In the genomic region with DNA sequence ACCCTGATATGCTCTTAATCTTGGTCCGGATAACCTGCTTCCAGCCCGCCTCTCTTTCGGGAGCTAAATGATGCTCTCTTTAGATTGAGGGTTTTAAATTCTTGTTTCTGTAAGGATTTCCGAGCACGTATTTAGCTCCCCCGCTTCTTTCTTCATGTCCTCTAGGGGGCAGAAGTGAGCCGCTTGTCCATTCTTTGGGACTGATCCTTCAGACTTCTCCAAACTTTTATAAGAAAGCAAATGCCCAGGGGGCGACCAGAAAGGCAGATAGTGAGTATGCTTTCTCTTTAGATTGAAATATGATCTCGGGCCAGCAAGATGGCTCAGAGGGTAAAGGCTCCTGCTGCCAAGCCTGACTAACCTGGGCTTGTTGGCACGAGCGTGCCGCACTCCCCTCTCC, we compare ENCODE assay signal across 8 mouse cellular contexts. TPM values are rescaled to one million over a fixed set of nuclear protein-coding genes. Genes with fewer than 3 reads are reported as not detected.
DNase-seq lines count a peak whose midpoint lies in the region; ATAC-seq and TF ChIP-seq lines count a peak whose summit lies in the region.

No protein-coding gene starts in this region.

- peaks cover 3% of the 10 kb centered on the region; the same call in 1 of the 2 replicates for H3K4me1 ChIP-seq in thymus, adult 2 months (replicated peaks; ENCODE audit: control insufficient read depth, insufficient read depth, low read length)
- no peaks in the 10 kb centered on the region; the same call in 1 of the 2 replicates for H3K4me1 ChIP-seq in bone marrow, adult 2 months (ENCODE audit: control insufficient read depth, insufficient read depth, low read length)
- no peaks in the 10 kb centered on the region; the same call in 1 of the 2 replicates for H3K4me1 ChIP-seq in forebrain, embryonic 11.5 days (replicated peaks; ENCODE audit: control insufficient read depth, insufficient read depth, low read length)
- H3K4me1 ChIP-seq in hindbrain, postnatal 0 days (ENCODE audit: insufficient read depth, low read length) = no peaks in the 10 kb centered on the region
- H3K4me1 ChIP-seq in limb, embryonic 11.5 days (ENCODE audit: control insufficient read depth, insufficient read depth, low read length) = no peaks in the 10 kb centered on the region

- H3K27me3 ChIP-seq in thymus, adult 2 months (ENCODE audit: control insufficient read depth, insufficient read depth, low read length) = no peaks in the 10 kb centered on the region
- H3K27me3 ChIP-seq in forebrain, embryonic 11.5 days (ENCODE audit: control insufficient read depth, insufficient read depth, low read length) = no peaks in the 10 kb centered on the region
- no peaks in the 10 kb centered on the region for H3K27me3 ChIP-seq in hindbrain, postnatal 0 days (ENCODE audit: insufficient read depth, low read length)
- H3K27me3 ChIP-seq in limb, embryonic 11.5 days (ENCODE audit: control insufficient read depth, insufficient read depth, low read length) = no peaks in the 10 kb centered on the region

- no peak for TF ChIP-seq POLR2A in thymus, adult 2 months (IDR thresholded peaks at IDR 0.05; ENCODE audit: control insufficient read depth, extremely low read depth, insufficient read depth, low read length, poor library complexity)
- TF ChIP-seq POLR2A in bone marrow, adult 2 months (IDR thresholded peaks at IDR 0.05; ENCODE audit: borderline replicate concordance, control insufficient read depth, low read depth, low read length) = no peak

- H3K4me3 ChIP-seq in thymus, adult 2 months (ENCODE audit: control insufficient read depth, insufficient read depth, low read length) = no peak overlapping the region
- no peak overlapping the region for H3K4me3 ChIP-seq in bone marrow, adult 2 months (replicated peaks; ENCODE audit: control insufficient read depth, low read depth, low read length)
- H3K4me3 ChIP-seq in forebrain, embryonic 11.5 days (ENCODE audit: low read depth, low read length) = no peak overlapping the region
- H3K4me3 ChIP-seq in hindbrain, postnatal 0 days (ENCODE audit: low read length) = no peak overlapping the region
- H3K4me3 ChIP-seq in limb, embryonic 11.5 days (ENCODE audit: low read depth, low read length) = no peak overlapping the region

- no peak for ATAC-seq in forebrain, embryonic 11.5 days (replicated peaks; ENCODE audit: low FRiP score)
- no peak for ATAC-seq in hindbrain, postnatal 0 days
- no peak for ATAC-seq in limb, embryonic 11.5 days (ENCODE audit: insufficient number of reproducible peaks, low FRiP score, low TSS enrichment, low read depth)
- ATAC-seq in activated CD4-positive, CD25-positive, alpha-beta regulatory T cell, adult 4 months = no peak

- H3K9me3 ChIP-seq in forebrain, embryonic 11.5 days (ENCODE audit: control insufficient read depth, low read length) = no peaks in the 10 kb centered on the region
- H3K9me3 ChIP-seq in hindbrain, postnatal 0 days (ENCODE audit: low read length) = no peaks in the 10 kb centered on the region
- no peaks in the 10 kb centered on the region for H3K9me3 ChIP-seq in limb, embryonic 11.5 days (ENCODE audit: control insufficient read depth, low read length)

- H3K9ac ChIP-seq in forebrain, embryonic 11.5 days (ENCODE audit: low read length) = no peak overlapping the region
- no peak overlapping the region for H3K9ac ChIP-seq in hindbrain, postnatal 0 days (replicated peaks; ENCODE audit: low read length)
- peak overlapping the region; percentile 45; the same call in 1 of the 2 replicates for H3K9ac ChIP-seq in limb, embryonic 11.5 days (ENCODE audit: low read length)

- 31% methylated on average over 12 of the region's 12 CpGs for WGBS in thymus, adult 2 months
- WGBS in bone marrow, adult 2 months = 25% methylated on average over 12 of the region's 12 CpGs
- 27% methylated on average over 12 of the region's 12 CpGs for WGBS in forebrain, embryonic 11.5 days
- 29% methylated on average over 12 of the region's 12 CpGs for WGBS in hindbrain, postnatal 0 days
- 27% methylated on average over 12 of the region's 12 CpGs for WGBS in limb, embryonic 11.5 days

- TF ChIP-seq CTCF in thymus, adult 2 months (IDR thresholded peaks at IDR 0.05; ENCODE audit: borderline replicate concordance, control insufficient read depth, extremely low read depth, insufficient read depth, low read length, poor library complexity) = no peak
- TF ChIP-seq CTCF in bone marrow, adult 2 months (IDR thresholded peaks at IDR 0.05; ENCODE audit: control insufficient read depth, insufficient read depth, low read length) = peak; percentile 36
- TF ChIP-seq CTCF in hindbrain, postnatal 0 days (IDR thresholded peaks at IDR 0.05; ENCODE audit: low read depth) = peak; percentile 75

- H3K27ac ChIP-seq in thymus, adult 2 months (ENCODE audit: control insufficient read depth, insufficient read depth, low read length) = no peak overlapping the region
- no peak overlapping the region for H3K27ac ChIP-seq in bone marrow, adult 2 months (ENCODE audit: control insufficient read depth, insufficient read depth, low read depth, low read length, poor library complexity)
- no peak overlapping the region for H3K27ac ChIP-seq in forebrain, embryonic 11.5 days (ENCODE audit: low read depth, low read length)
- no peak overlapping the region for H3K27ac ChIP-seq in hindbrain, postnatal 0 days
- no peak overlapping the region for H3K27ac ChIP-seq in limb, embryonic 11.5 days (replicated peaks; ENCODE audit: low read depth, low read length)

- H3K36me3 ChIP-seq in thymus, adult 2 months (ENCODE audit: control insufficient read depth, insufficient read depth, low read length) = no peaks in the 10 kb centered on the region
- H3K36me3 ChIP-seq in forebrain, embryonic 11.5 days (ENCODE audit: control insufficient read depth, insufficient read depth, low read length) = no peaks in the 10 kb centered on the region
- H3K36me3 ChIP-seq in hindbrain, postnatal 0 days (ENCODE audit: insufficient read depth, low read length) = no peaks in the 10 kb centered on the region
- H3K36me3 ChIP-seq in limb, embryonic 11.5 days (ENCODE audit: control insufficient read depth, insufficient read depth, low read length) = no peaks in the 10 kb centered on the region

- peak; percentile 34 for DNase-seq in thymus, adult 2 months
- no peak for DNase-seq in thymus, adult 18-20 months
- DNase-seq in forebrain, embryonic 11.5 days (ENCODE audit: low spot score) = peak; percentile 75
- peak; percentile 79 for DNase-seq in hindbrain, postnatal 0 days (ENCODE audit: low spot score)
- DNase-seq in limb, embryonic 11.5 days (ENCODE audit: low spot score) = peak; percentile 83
- DNase-seq in retina, adult 2 months (ENCODE audit: low read depth, low spot score) = peak; percentile 59

- H3K4me2 ChIP-seq in forebrain, embryonic 11.5 days (ENCODE audit: low read depth, low read length, severe bottlenecking) = no peak overlapping the region
- no peak overlapping the region for H3K4me2 ChIP-seq in hindbrain, postnatal 0 days (ENCODE audit: low read depth, low read length)
- H3K4me2 ChIP-seq in limb, embryonic 11.5 days (ENCODE audit: low read depth, severe bottlenecking) = no peak overlapping the region

RNA-seq across cellular contexts. Expression of a gene that starts 34.4 kb away (rescaled TPM):
- polyA plus RNA-seq in thymus, adult 2 months (2012; rRNA removed) = 12.0 and 13.6 TPM in 2 replicates
- 9.6 and 24.0 TPM in 2 replicates for polyA plus RNA-seq in bone marrow, adult 2 months (2011; ENCODE audit: insufficient read depth, insufficient read length, low replicate concordance, missing spikeins)
- polyA plus RNA-seq in forebrain, embryonic 11.5 days (2014; fragmentation: Nextera tagmentation; extraction: Ambion mirVana) = 1.0 and 1.3 TPM in 2 replicates
- 5.4 and 6.8 TPM in 2 replicates for total RNA-seq in hindbrain, postnatal 0 days (2014; rRNA removed)
- polyA plus RNA-seq in hindbrain, postnatal 0 days (2015; fragmentation: Nextera tagmentation; extraction: Ambion mirVana) = 1.3 and 1.8 TPM in 2 replicates
- 4.3 and 4.4 TPM in 2 replicates for polyA plus RNA-seq in limb, embryonic 11.5 days (2014; fragmentation: Nextera tagmentation; extraction: Ambion mirVana)
- polyA plus RNA-seq in activated CD4-positive, CD25-positive, alpha-beta regulatory T cell, adult 4 months (2017; shearing (Covaris generic)) = 1 to 10 TPM; 2.5 to 3.7 TPM

Comparison
In these comparisons a context has a peak if more than half of its experiments do, and no peak if none do; other contexts are left out.
1. DNase-seq: peak in thymus, adult 2 months (single experiment), forebrain, embryonic 11.5 days (single experiment), hindbrain, postnatal 0 days (single experiment), limb, embryonic 11.5 days (single experiment) and retina, adult 2 months (single experiment); none in thymus, adult 18-20 months (0 of 2).